Mouse (Mus musculus): ENCODE measurements around the gene Wif1.

The Wif1 gene

GRCm38 (mm10) chr10:121033826-121034568 lies at the start of gene Wif1:
Wif1 (plus strand) TSS chr10:121033960.
- DNase-seq (ENCODE audit: low spot score in 2 of 2): peak; percentile 63 to 83

- DNase-seq (ENCODE audit: low spot score in 2 of 2): no peak
These were observed 31.6 kb upstream of the Wif1 start for GRCm38 (mm10) chr10:121002135-121002534.

- no peak for DNase-seq (ENCODE audit: low spot score in 2 of 2)
These were observed 22.3 kb upstream of the Wif1 start for GRCm38 (mm10) chr10:121011496-121011895.

GRCm38 (mm10) chr10:121016291-121016690 lies 17.5 kb upstream of the Wif1 start:
- no peak for DNase-seq (ENCODE audit: low spot score in 2 of 2)

GRCm38 (mm10) chr10:121016711-121017503 lies 16.9 kb upstream of the Wif1 start:
- no peak for DNase-seq (ENCODE audit: low spot score in 2 of 2)

GRCm38 (mm10) chr10:121022951-121023350 lies 10.8 kb upstream of the Wif1 start:
- DNase-seq (ENCODE audit: low spot score in 2 of 2): no peak

- DNase-seq (ENCODE audit: low spot score in 2 of 2): peak in 1 of 2 experiments; percentile 58
These were observed 2.0 kb upstream of the Wif1 start for GRCm38 (mm10) chr10:121031802-121032201.

GRCm38 (mm10) chr10:121033128-121033791 lies 500 bp upstream of the Wif1 start:
- peak in 1 of 2 experiments; percentile 66 for DNase-seq (ENCODE audit: low spot score in 2 of 2)

GRCm38 (mm10) chr10:121034569-121034947 lies 798 bp downstream of the Wif1 start:
- DNase-seq (ENCODE audit: low spot score in 2 of 2): no peak

GRCm38 (mm10) chr10:121038556-121039284 lies 5.0 kb downstream of the Wif1 start:
- DNase-seq (ENCODE audit: low spot score in 2 of 2): no peak

- DNase-seq (ENCODE audit: low spot score in 2 of 2): peak in 1 of 2 experiments; percentile 13
These were observed 7.2 kb downstream of the Wif1 start for GRCm38 (mm10) chr10:121040911-121041310.

GRCm38 (mm10) chr10:121047440-121047839 lies 13.7 kb downstream of the Wif1 start:
- no peak for DNase-seq (ENCODE audit: low spot score in 2 of 2)

- DNase-seq (ENCODE audit: low spot score in 2 of 2): no peak
These were observed 18.3 kb downstream of the Wif1 start for GRCm38 (mm10) chr10:121052076-121052475.

- peak; percentile 58 to 88 for DNase-seq (ENCODE audit: low spot score in 2 of 2)
These were observed 21.9 kb downstream of the Wif1 start for GRCm38 (mm10) chr10:121055452-121056188.

GRCm38 (mm10) chr10:121056823-121057222 lies 23.1 kb downstream of the Wif1 start:
- DNase-seq (ENCODE audit: low spot score in 2 of 2): no peak

GRCm38 (mm10) chr10:121059043-121060003 lies 25.6 kb downstream of the Wif1 start:
- DNase-seq (ENCODE audit: low spot score in 2 of 2): no peak

- DNase-seq (ENCODE audit: low spot score in 2 of 2): no peak
These were observed 27.6 kb downstream of the Wif1 start for GRCm38 (mm10) chr10:121061336-121061835.

- DNase-seq (ENCODE audit: low spot score in 2 of 2): no peak
These were observed 28.9 kb downstream of the Wif1 start for GRCm38 (mm10) chr10:121062704-121063103.

GRCm38 (mm10) chr10:121067416-121067951 lies 33.7 kb downstream of the Wif1 start:
- no peak for DNase-seq (ENCODE audit: low spot score in 2 of 2)

All from cerebellum, postnatal 4 days (tissue).